6 mouse cellular contexts compared by ENCODE assay signal in the genomic region with DNA sequence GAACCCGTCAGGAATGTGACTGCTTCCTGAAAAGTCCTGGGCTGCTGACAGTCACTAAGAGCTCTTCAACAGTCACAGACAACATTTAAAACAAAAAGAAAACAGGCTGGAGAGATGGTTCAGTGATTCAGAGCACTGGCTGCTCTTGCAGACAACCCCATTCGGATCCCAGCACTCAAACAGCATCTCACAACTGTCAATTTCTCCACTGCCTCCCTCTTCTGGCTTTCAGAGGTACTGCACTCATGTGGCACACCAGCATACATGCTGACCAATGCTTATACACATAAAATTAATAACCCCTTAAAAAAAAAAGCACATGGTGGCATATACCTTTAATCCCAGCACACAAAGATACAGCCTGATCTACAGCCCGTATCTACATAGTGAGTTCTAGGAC.
DNase-seq lines count a peak whose midpoint lies in the region; TF ChIP-seq lines count a peak whose summit lies in the region.
"Not testable (repeated sequence)": the region's sequence is repeated elsewhere in the genome, so short reads cannot be mapped to it uniquely, and the experiment has no call there.

No protein-coding gene starts in this region.

- TF ChIP-seq EP300 in ES-Bruce4 (IDR thresholded peaks at IDR 0.05; ENCODE audit: insufficient read depth, low read depth, low read length), result not testable (repeated sequence)

- not testable (repeated sequence) for H3K36me3 ChIP-seq in ES-Bruce4 (ENCODE audit: control insufficient read depth, insufficient read depth, low read length, poor library complexity, severe bottlenecking); ES-E14 (ENCODE audit: control insufficient read depth, insufficient read depth, low read length, poor library complexity, severe bottlenecking)

- not testable (repeated sequence) for H3K27me3 ChIP-seq in ES-Bruce4 (ENCODE audit: control insufficient read depth, insufficient read depth, low read length, poor library complexity, severe bottlenecking)

- in situ Hi-C loops in ES-E14 (cut with MboI; ENCODE audit: low sequenced_read_pairs in 2 of 2, unreplicated experiment in 2 of 2), result not testable (repeated sequence)

- TF ChIP-seq CTCF in ES-Bruce4 (IDR thresholded peaks at IDR 0.05; ENCODE audit: low read depth, low read length), result peak; percentile 22

- DNase-seq in 416B (ENCODE audit: low read depth) (peak; percentile 4), ES-E14 (ENCODE audit: low read depth, low spot score) (peak; percentile 73), NIH3T3 (ENCODE audit: low read depth) (peak; percentile 9), WW6 (ENCODE audit: low read depth, low spot score) (peak; percentile 11)
- peak; percentile 0 for DNase-seq in c-Kit-positive CD71-positive TER-119-positive erythroid progenitor cells, embryonic 14.5 days (ENCODE audit: low spot score)

- not testable (repeated sequence) for H3K4me1 ChIP-seq in ES-Bruce4 (ENCODE audit: control insufficient read depth, insufficient read depth, low read length); ES-E14 (ENCODE audit: control insufficient read depth in 2 of 2, insufficient read depth in 2 of 2, low read length in 2 of 2, poor library complexity in 1 of 2)

- not testable (repeated sequence) for TF ChIP-seq POLR2A in ES-Bruce4 (IDR thresholded peaks at IDR 0.05; ENCODE audit: insufficient read depth, low read length)

- H3K27ac ChIP-seq in ES-Bruce4 (ENCODE audit: insufficient read depth, low read length); ES-E14 (ENCODE audit: insufficient read depth, low read depth, low read length, poor library complexity, severe bottlenecking): not testable (repeated sequence)

- not testable (repeated sequence) for H3K9me3 ChIP-seq in ES-Bruce4 (replicated peaks; ENCODE audit: control insufficient read depth, insufficient read depth, low read length, poor library complexity, severe bottlenecking); ES-E14 (ENCODE audit: control insufficient read depth, insufficient read depth, low read depth, low read length)

- H3K4me3 ChIP-seq in ES-Bruce4 (ENCODE audit: low read depth, low read length); ES-E14 (ENCODE audit: insufficient read depth in 1 of 2, low read depth in 1 of 2, low read length in 2 of 2, poor library complexity in 1 of 2, severe bottlenecking in 1 of 2): not testable (repeated sequence)

- not testable (repeated sequence) for H3K9ac ChIP-seq in ES-Bruce4 (ENCODE audit: low read depth, poor library complexity, severe bottlenecking); ES-E14 (ENCODE audit: insufficient read depth, low read depth, low read length, poor library complexity, severe bottlenecking)

Comparison
In these comparisons a context has a peak if more than half of its experiments do, and no peak if none do; other contexts are left out.
1. DNase-seq: peak in every context shown above with its lines; median percentile 73 in ES-E14; 11 in WW6; 9 in NIH3T3; 4 in 416B; 0 in c-Kit-positive CD71-positive TER-119-positive erythroid progenitor cells, embryonic 14.5 days.